Mouse (Mus musculus) heart, embryonic 15.5 days (tissue): ENCODE measurements around the gene Slc3a2. TPM values are rescaled to one million over a fixed set of nuclear protein-coding genes. Genes with fewer than 3 reads are reported as not detected.

Experiments
- ATAC-seq: fragments of 200-750 bp; cut with Nextera tagmentation; replicated peaks from 2 replicates; pipeline ENCODE4 v1.8.0; 2017; ENCODE audit warnings: low read depth, moderate TSS enrichment; ENCODE audit not compliant: insufficient number of reproducible peaks, insufficient read depth, low FRiP score
- H3K27ac ChIP-seq: fragments of 300-500 bp; sonication (generic); 2 replicates; pipeline ENCODE4 v1.5.1; 2015; ENCODE audit warnings: mild to moderate bottlenecking, inconsistent platforms
- H3K27me3 ChIP-seq: fragments of 300-500 bp; sonication (generic); 2 replicates; pipeline ENCODE4 v1.6.1; 2015; ENCODE audit warnings: inconsistent platforms
- H3K36me3 ChIP-seq: fragments of 300-500 bp; sonication (generic); 2 replicates; pipeline ENCODE4 v1.6.1; 2015; ENCODE audit warnings: mild to moderate bottlenecking, inconsistent platforms
- H3K4me1 ChIP-seq: fragments of 300-500 bp; sonication (generic); replicated peaks from 2 replicates; pipeline ENCODE4 v1.6.1; 2015; ENCODE audit warnings: inconsistent platforms
- H3K4me2 ChIP-seq: fragments of 300-500 bp; sonication (generic); 2 replicates; pipeline ENCODE4 v1.6.1; 2015; ENCODE audit warnings: inconsistent platforms, mild to moderate bottlenecking, moderate library complexity
- H3K4me3 ChIP-seq: fragments of 300-500 bp; sonication (generic); 2 replicates; pipeline ENCODE4 v1.5.1; 2015; ENCODE audit warnings: mild to moderate bottlenecking, inconsistent platforms
- H3K9ac ChIP-seq: fragments of 300-500 bp; sonication (generic); 2 replicates; pipeline ENCODE4 v1.6.1; 2015; ENCODE audit warnings: mild to moderate bottlenecking, inconsistent platforms
- H3K9me3 ChIP-seq: fragments of 300-500 bp; sonication (generic); replicated peaks from 2 replicates; pipeline ENCODE4 v1.6.1; 2016; ENCODE audit warnings: inconsistent platforms
- WGBS: fragments of 180-500 bp; shearing (Covaris S2); methylation state at CpG from one replicate; pipeline ENCODE4 v1.1.7; 2015; ENCODE audit warnings: mixed read lengths; 5-methylcytosine and 5-hydroxymethylcytosine counted together
- polyA plus RNA-seq: library from polyadenylated mRNA; unstranded; fragments of >200 nt; fragmentation: Nextera tagmentation; extraction: Ambion mirVana; gene quantifications from 2 replicates; pipeline ENCODE4 v1.2.1, GENCODE M21; 2015

Slc3a2 gene
- polyA plus RNA-seq, 1 experiment from 2014 or later, result 59.4 TPM

- whole genome bisulfite sequencing, result 77% methylated on average over 10 of the region's 10 CpGs
- ATAC-seq, result no peak
- Histone ChIP-seq H3K4me3 (no peak overlapping the region), H3K9ac (no peak overlapping the region), H3K27me3 (no peaks in the 10 kb centered on the region), H3K27ac (no peak overlapping the region), H3K4me2 (no peak overlapping the region), H3K4me1 (peaks cover 25% of the 10 kb centered on the region), H3K9me3 (no peaks in the 10 kb centered on the region), H3K36me3 (peaks cover under 1% of the 10 kb centered on the region; the same call in 1 of the 2 replicates)
These were observed 7.1 kb downstream of the Slc3a2 start for GRCm38 (mm10) chr19:8715868-8716766.

GRCm38 (mm10) chr19:8714653-8715481 lies 8.3 kb downstream of the Slc3a2 start:
- H3K4me2 ChIP-seq, result no peak overlapping the region
- H3K27me3 ChIP-seq, result no peaks in the 10 kb centered on the region
- no peaks in the 10 kb centered on the region for H3K9me3 ChIP-seq
- WGBS, result 68% methylated on average over 10 of the region's 10 CpGs
- no peak overlapping the region for H3K27ac ChIP-seq
- H3K36me3 ChIP-seq, result peaks cover 10% of the 10 kb centered on the region
- ATAC-seq, result no peak
- H3K9ac ChIP-seq, result no peak overlapping the region
- no peak overlapping the region for H3K4me3 ChIP-seq
- peaks cover 38% of the 10 kb centered on the region for H3K4me1 ChIP-seq

- H3K4me1 ChIP-seq, result peaks cover 40% of the 10 kb centered on the region
- H3K9ac ChIP-seq, result peak overlapping the region; percentile 79
- WGBS, result 6% methylated on average over 13 of the region's 13 CpGs
- H3K27ac ChIP-seq, result peak overlapping the region; percentile 88
- no peaks in the 10 kb centered on the region for H3K27me3 ChIP-seq
- peak overlapping the region; percentile 77 for H3K4me2 ChIP-seq
- peak overlapping the region; percentile 66 for H3K4me3 ChIP-seq
- H3K9me3 ChIP-seq, result no peaks in the 10 kb centered on the region
- peaks cover 18% of the 10 kb centered on the region for H3K36me3 ChIP-seq
- ATAC-seq, result peak; percentile 19; the same call in 1 of the 2 replicates
These were observed 9.0 kb downstream of the Slc3a2 start for GRCm38 (mm10) chr19:8713997-8714652.

GRCm38 (mm10) chr19:8713306-8713996 lies 9.7 kb downstream of the Slc3a2 start:
- peak overlapping the region; percentile 66 for H3K4me3 ChIP-seq
- peaks cover 24% of the 10 kb centered on the region for H3K36me3 ChIP-seq
- H3K4me1 ChIP-seq, result peaks cover 40% of the 10 kb centered on the region
- H3K4me2 ChIP-seq, result peak overlapping the region; percentile 77
- ATAC-seq, result peak; percentile 90
- no peaks in the 10 kb centered on the region for H3K27me3 ChIP-seq
- H3K9me3 ChIP-seq, result no peaks in the 10 kb centered on the region
- peak overlapping the region; percentile 79 for H3K9ac ChIP-seq
- H3K27ac ChIP-seq, result peak overlapping the region; percentile 88
- WGBS, result 0% methylated on average over 51 of the region's 51 CpGs

DNA sequence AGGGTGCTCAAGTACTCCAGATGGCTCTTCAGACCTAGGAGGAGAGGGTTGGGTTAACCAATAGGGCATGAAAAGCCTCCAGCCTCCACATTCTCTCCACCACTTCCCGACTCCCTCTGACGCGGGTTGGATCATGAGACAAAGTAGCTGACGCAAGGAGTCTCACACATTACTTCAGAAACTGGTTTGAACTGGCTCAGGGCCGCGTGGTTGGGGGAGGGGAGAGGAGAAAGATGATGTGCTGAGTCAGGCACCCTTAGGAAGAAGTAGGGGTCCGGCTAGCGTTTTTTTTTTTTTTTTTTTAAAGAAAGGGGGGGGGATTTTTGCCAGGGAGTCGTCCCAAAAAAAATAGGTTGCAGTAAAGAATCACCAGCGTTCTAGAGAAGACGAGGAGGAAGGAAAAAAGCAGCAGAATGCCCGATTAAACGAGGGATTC lies 10.3 kb downstream of the Slc3a2 start:
- no peaks in the 10 kb centered on the region for H3K27me3 ChIP-seq
- H3K4me2 ChIP-seq, result peak overlapping the region; percentile 77
- peak; percentile 48 for ATAC-seq
- H3K4me3 ChIP-seq, result peak overlapping the region; percentile 66
- peak overlapping the region; percentile 88 for H3K27ac ChIP-seq
- peaks cover 40% of the 10 kb centered on the region for H3K4me1 ChIP-seq
- no peaks in the 10 kb centered on the region for H3K9me3 ChIP-seq
- H3K9ac ChIP-seq, result peak overlapping the region; percentile 79
- under 1% methylated on average over 13 of the region's 13 CpGs for WGBS
- peaks cover 30% of the 10 kb centered on the region for H3K36me3 ChIP-seq

- peaks cover 36% of the 10 kb centered on the region for H3K36me3 ChIP-seq
- H3K9me3 ChIP-seq, result no peaks in the 10 kb centered on the region
- H3K4me2 ChIP-seq, result peak overlapping the region; percentile 77
- no peak for ATAC-seq
- peak overlapping the region; percentile 66 for H3K4me3 ChIP-seq
- WGBS, result 51% methylated on average over 10 of the region's 10 CpGs
- peaks cover 40% of the 10 kb centered on the region for H3K4me1 ChIP-seq
- no peaks in the 10 kb centered on the region for H3K27me3 ChIP-seq
- H3K27ac ChIP-seq, result peak overlapping the region; percentile 88
- peak overlapping the region; percentile 79 for H3K9ac ChIP-seq
These were observed 11.0 kb downstream of the Slc3a2 start for GRCm38 (mm10) chr19:8711949-8712869.

DNA sequence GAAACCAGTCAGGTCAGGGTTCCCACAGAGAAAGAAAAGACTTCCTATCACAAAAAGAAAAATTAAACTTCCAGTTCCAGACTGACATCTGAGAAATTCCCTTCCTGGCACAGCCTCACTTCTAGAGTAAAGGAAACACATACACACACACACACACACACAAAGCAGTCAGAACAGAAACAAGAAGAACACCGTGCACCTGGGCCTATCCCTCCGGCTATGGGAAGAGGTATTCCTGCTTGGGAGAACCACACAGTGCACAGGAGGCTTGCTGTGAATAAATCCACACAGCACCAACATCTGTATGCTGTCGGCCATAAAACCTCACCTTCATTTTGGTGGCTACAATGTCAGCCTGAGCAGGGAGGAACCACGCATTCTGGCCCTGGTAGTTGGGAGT lies 11.7 kb downstream of the Slc3a2 start:
- 0 out of 2 replicates have a peak overlapping the region, but pooled peaks have one; percentile 79 for H3K9ac ChIP-seq
- H3K36me3 ChIP-seq, result peaks cover 43% of the 10 kb centered on the region
- H3K4me1 ChIP-seq, result peaks cover 40% of the 10 kb centered on the region
- peak overlapping the region; percentile 77 for H3K4me2 ChIP-seq
- H3K4me3 ChIP-seq, result peak overlapping the region; percentile 66
- H3K27ac ChIP-seq, result peak overlapping the region; percentile 88; the same call in 1 of the 2 replicates
- no peaks in the 10 kb centered on the region for H3K9me3 ChIP-seq
- WGBS, result 62% methylated on average over 4 of the region's 4 CpGs
- H3K27me3 ChIP-seq, result no peaks in the 10 kb centered on the region
- no peak for ATAC-seq

DNA sequence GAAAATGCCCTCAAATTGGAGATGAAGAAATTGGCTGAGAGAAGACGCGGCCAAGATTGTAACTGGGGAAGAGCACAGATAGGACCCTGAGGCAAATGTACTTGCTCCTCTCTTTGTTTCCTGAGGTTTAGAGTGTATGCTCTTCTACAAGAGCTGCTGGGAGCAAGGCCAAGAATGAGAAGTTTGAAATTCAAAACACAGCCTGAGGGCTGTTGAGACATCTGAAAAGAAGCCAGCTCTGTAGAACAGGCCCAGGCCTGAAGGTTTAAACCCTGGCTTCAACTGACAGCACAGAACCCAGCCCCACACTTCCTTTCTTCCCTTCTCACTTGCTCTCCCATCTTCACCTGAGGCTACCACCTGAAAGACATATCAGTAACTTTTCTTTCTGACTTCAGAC lies 13.1 kb downstream of the Slc3a2 start:
- Histone ChIP-seq H3K4me2 (0 out of 2 replicates have a peak overlapping the region, but pooled peaks have one; percentile 19), H3K27me3 (no peaks in the 10 kb centered on the region), H3K4me1 (peaks cover 40% of the 10 kb centered on the region), H3K27ac (peak overlapping the region; percentile 37), H3K9ac (peak overlapping the region; percentile 31; the same call in 1 of the 2 replicates), H3K4me3 (no peak overlapping the region), H3K36me3 (peaks cover 43% of the 10 kb centered on the region), H3K9me3 (no peaks in the 10 kb centered on the region)
- no peak for ATAC-seq
- WGBS, result 63% methylated on average over 2 of the region's 2 CpGs

- Histone ChIP-seq H3K36me3 (peaks cover 43% of the 10 kb centered on the region), H3K27ac (no peak overlapping the region), H3K4me2 (no peak overlapping the region), H3K9me3 (no peaks in the 10 kb centered on the region), H3K4me3 (no peak overlapping the region), H3K9ac (no peak overlapping the region), H3K4me1 (peaks cover 33% of the 10 kb centered on the region), H3K27me3 (no peaks in the 10 kb centered on the region)
- ATAC-seq, result no peak
- WGBS, result 91% methylated on average over 8 of the region's 8 CpGs
These were observed 14.2 kb downstream of the Slc3a2 start for GRCm38 (mm10) chr19:8708954-8709353.

DNA sequence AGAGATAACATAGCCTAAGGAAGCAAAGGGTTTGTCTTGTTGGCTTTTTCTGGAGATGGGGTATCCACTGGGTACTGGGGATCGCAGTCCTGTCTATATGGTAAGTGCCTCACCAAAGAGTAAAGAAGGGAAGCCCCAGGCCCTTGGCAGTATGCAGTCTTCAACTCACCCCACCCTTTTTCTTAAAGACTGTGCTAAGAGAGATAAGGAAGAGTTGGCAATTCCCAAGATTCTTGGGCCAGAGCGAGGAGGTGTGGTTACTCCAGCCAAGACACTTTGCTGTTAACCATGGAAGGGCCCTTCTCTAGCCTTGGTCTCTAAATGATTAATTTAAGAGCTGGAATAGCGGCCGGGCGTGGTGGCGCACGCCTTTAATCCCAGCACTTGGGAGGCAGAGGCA lies 16.2 kb downstream of the Slc3a2 start:
- H3K4me2 ChIP-seq, result no peak overlapping the region
- H3K36me3 ChIP-seq, result peaks cover 43% of the 10 kb centered on the region
- no peak for ATAC-seq
- H3K27me3 ChIP-seq, result no peaks in the 10 kb centered on the region
- no peaks in the 10 kb centered on the region for H3K9me3 ChIP-seq
- H3K4me3 ChIP-seq, result no peak overlapping the region
- H3K9ac ChIP-seq, result no peak overlapping the region
- H3K27ac ChIP-seq, result no peak overlapping the region
- peaks cover 22% of the 10 kb centered on the region for H3K4me1 ChIP-seq
- WGBS, result 93% methylated on average over 7 of the region's 7 CpGs
